Mouse (Mus musculus): ENCODE measurements around the gene Ppcdc.
A peak's percentile ranks its signal among the peaks of the same experiment; 100 is the strongest.
"Not testable (repeated sequence)": the region's sequence is repeated elsewhere in the genome, so short reads cannot be mapped to it uniquely, and the experiment has no call there.

Ppcdc gene

GRCm38 (mm10) chr9:57428391-57428790 is 11.5 kb downstream of the Ppcdc start:
- no peak for DNase-seq (ENCODE audit: low spot score in 2 of 2)

GRCm38 (mm10) chr9:57427937-57428336 is 12.0 kb downstream of the Ppcdc start:
- no peak for DNase-seq (ENCODE audit: low spot score in 2 of 2)

- not testable (repeated sequence) for DNase-seq (ENCODE audit: low spot score in 2 of 2)
Measured at GRCm38 (mm10) chr9:57427123-57427522, 12.8 kb downstream of the Ppcdc start.

DNA sequence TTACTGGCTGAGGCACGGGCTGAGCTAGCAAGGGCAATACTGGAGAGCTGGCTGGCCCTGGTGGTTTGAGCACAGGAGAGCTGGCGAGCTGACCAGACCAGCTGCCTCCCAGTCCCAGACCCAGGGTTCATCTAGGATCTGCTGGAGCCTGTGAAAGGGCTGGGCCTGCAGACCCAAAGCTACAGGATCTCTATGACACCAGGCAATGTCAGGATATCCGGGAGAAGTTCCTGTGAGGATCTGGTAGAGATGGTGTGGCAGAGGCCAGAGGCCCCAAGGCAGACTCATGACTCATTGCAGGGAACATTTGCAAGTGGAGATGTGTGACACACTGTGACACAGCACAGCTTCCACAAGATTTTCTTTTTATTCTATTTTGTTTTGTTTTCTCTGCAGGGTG is 14.8 kb downstream of the Ppcdc start:
- no peak for DNase-seq (ENCODE audit: low spot score in 2 of 2)

DNA sequence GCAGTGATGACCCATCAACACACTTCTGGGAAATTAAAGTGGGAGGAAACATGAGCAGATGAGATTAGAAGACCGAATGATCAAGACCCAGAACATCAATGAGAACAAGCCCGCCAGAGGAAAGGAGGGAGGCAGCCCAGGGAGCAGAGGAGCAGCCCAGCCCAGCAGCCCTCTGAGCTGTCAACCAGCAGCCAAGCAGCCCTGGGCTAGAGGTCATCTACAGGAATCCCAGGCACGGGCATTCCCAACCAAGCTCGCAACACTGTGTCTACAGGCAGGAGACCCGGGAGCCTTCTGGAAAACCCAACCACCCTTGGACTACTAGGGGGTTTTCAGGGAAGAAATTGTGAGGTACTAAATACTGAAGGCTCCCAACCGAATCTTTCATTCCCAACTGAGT is 15.9 kb downstream of the Ppcdc start:
- DNase-seq (ENCODE audit: low spot score in 2 of 2): no peak

GRCm38 (mm10) chr9:57421688-57422111 is 18.2 kb downstream of the Ppcdc start:
- no peak for DNase-seq (ENCODE audit: low spot score in 2 of 2)

- no peak for DNase-seq (ENCODE audit: low spot score in 2 of 2)
Measured at GRCm38 (mm10) chr9:57421121-57421571, 18.8 kb downstream of the Ppcdc start.

DNA sequence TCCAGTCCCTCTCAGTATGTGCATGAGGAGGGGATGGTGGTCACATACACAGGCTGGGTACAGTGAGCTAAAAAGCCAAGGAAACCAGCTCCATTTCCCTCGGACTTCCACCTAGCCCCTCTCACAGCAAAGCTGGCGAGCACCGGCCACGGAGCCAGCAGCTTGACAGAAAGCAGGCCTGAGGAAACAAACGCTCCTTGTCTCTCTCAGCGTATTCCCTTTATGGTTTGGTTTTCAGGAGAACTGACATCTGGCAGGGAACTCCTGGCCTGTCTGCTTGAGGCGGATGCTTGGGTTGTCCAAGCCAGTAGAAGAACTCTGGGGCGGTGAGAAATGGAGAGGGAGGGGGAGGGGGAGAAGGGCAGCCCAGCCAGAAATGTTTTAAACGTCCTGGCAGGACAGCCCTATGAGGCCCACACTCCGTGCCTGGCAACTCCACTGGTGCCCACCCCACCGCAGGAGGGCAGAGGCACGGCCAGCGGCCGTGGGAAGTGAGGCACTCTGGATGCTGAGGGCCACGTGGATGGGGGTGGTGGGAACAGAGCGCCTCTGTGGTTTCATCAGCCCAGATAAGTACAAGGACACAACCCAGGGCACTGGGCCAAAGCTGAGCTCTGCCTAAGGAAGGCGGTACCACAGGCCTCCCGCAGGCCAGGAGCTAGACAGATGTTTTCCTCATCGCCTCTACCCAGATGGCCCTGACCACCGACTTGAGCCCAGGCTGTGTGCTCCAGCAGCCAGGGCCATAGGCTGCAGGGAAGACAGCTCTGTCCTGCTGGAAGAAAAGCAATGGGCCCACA is 19.4 kb downstream of the Ppcdc start:
- peak; percentile 49 to 71 for DNase-seq (ENCODE audit: low spot score in 2 of 2)

DNA sequence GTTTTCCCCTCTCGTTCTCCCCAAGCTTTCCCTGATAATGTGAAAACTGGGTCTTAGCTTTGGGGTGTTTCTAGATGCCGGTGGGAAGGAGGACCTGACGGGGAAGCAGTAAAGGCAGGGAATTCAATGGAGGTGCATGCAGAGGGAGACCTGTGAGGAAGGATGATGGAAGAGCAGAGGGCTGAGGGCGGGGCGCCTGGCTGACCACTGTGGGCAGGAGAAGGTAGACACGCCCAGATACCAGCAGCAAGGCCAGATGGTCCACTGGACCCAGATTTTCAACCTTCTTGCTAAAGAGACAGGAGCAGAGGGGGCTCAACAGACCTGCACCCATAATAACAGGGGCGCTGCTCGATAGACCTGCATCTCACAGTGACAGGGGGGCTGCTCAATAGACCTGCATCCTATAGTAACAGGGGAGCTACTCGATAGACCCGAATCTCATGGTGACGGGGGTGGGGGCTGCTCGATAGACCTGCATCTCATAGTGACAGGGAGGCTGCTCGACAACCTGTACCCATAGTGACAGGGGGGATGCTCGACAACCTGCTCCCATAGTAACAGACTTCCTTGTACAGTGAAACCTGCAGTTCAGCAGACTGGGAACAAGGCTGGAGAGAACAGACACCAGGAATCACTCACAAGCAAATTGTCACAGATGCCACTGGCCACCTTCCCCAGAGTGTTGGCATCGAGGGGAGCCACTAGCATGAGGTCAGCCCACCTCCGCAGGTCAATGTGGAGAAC is 20.2 kb downstream of the Ppcdc start:
- no peak for DNase-seq (ENCODE audit: low spot score in 2 of 2)

GRCm38 (mm10) chr9:57417341-57417740 is 22.6 kb downstream of the Ppcdc start:
- DNase-seq (ENCODE audit: low spot score in 2 of 2): peak in 1 of 2 experiments; percentile 29

- no peak for DNase-seq (ENCODE audit: low spot score in 2 of 2)
Measured at GRCm38 (mm10) chr9:57407120-57407905, 32.6 kb downstream of the Ppcdc start.

DNA sequence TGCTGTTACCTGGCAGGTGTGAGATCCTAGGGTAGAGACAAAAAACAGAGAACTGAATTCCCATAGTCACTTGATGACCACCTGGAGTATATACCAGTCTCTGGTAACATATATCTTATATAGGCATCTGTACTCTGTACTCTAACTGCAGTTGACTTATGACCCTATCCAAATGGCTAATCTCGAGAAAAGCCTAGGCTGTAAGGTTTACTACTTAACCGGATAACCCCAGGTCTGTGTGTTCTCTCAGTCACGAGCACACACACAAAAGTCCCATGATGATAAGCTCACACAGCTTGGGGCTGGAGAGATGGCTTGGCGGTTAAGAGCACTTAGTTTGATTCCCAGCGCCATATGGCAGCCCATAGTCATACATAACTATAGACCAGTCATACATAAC is 33.5 kb downstream of the Ppcdc start:
- DNase-seq (ENCODE audit: low spot score in 2 of 2): no peak

DNA sequence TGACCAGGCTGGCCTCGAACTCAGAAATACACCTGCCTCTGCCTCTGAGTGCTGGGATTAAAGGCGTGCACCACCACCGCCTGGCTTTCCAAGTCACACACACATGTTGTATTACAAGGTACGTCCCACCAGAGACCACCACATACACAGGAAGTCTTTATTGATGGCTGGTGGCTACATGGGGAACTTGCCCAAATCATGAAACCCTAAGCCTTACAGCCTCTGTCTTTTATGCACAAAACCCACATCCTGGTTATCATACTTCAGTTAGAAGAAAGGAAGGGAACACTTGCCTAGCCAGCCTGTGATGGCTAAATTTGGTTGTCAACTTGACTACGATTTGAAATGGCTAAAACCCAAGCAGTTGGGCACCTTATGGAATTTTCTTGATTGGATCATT is 35.9 kb downstream of the Ppcdc start:
- DNase-seq (ENCODE audit: low spot score in 2 of 2): no peak

GRCm38 (mm10) chr9:57402318-57403251 is 37.3 kb downstream of the Ppcdc start:
- DNase-seq (ENCODE audit: low spot score in 2 of 2): no peak

DNA sequence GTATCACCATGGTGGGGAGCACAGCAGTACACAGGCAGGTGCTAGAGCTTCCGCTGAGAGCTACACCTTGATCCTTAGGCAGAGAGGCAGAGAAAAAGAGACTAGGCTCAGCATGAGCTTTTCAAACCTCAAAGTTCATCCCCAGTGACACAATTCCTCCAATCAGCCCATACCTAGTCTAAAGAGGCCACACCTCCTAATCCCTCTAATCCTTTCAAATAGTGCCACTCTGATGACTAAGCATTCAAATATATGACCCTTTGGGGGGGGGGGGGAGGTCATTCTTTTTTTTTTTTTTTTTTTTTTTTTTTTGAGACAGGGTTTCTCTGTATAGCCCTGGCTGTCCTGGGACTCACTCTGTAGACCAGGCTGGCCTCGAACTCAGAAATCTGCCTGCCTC is 41.2 kb downstream of the Ppcdc start:
- no peak for DNase-seq (ENCODE audit: low spot score in 2 of 2)

DNA sequence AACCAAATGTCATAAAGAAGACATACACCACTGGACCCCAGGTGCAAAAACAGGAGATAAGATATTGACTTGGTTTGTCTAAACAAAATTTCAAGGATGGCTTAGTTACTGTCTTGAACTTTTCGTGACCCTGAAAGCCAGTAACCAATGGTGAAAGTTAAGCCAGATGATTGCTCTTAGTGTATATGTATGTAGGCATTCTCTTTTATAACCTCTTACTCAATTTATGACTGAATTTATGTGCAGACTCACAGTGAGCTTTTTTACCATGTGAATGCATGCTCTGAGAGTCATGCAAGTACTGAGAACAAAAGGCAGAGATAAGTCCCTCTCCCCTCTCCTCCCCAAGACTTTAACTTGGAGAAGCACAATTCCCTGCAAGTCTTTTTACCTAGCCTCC is 47.0 kb downstream of the Ppcdc start:
- no peak for DNase-seq (ENCODE audit: low spot score in 2 of 2)

DNA sequence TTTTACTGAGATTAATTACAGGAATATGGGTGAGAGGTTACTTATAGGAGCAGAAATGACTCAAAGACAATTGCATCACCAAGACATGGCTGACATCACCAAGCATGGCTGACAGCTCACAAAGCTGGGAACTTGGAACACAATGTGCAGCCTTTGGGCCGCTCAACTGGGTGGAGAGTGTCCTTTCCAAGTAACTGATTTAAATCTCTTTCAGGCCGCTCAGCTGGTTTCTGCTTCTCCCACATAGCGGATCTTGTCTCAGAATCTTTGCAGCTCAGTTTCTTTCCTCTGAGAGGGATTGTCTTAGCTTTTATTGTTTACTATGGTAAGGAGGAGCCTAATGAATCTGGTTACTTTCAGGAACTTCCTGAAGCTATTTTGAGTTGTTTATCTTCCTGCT is 49.1 kb downstream of the Ppcdc start:
- DNase-seq (ENCODE audit: low spot score in 2 of 2): no peak

- no peak for DNase-seq (ENCODE audit: low spot score in 2 of 2)
Measured at GRCm38 (mm10) chr9:57389131-57389530, 50.8 kb downstream of the Ppcdc start.

DNA sequence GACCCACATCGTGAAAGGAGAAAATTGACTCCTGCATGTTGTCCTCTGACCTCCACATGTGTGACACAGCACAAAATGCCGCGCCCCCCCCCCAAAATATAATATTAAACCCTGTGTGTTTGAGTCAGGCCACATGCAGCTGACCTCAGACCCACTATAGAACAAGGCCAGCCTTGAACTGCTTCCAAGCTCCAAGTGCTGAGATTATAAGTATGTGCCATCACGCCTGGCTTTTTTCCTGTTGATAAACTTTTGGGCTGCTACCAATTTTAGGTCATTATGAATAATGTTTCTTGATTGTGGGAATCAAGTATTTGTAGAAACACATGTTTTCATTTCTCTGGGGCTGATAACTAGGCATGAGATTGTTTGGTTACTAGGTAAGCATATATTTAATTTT is 53.0 kb downstream of the Ppcdc start:
- no peak for DNase-seq (ENCODE audit: low spot score in 2 of 2)

- no peak for DNase-seq (ENCODE audit: low spot score in 2 of 2)
Measured at GRCm38 (mm10) chr9:57384621-57385020, 55.3 kb downstream of the Ppcdc start.

- DNase-seq (ENCODE audit: low spot score in 2 of 2): no peak
Measured at GRCm38 (mm10) chr9:57360999-57361398, 78.9 kb downstream of the Ppcdc start.
